Mouse (Mus musculus): ENCODE measurements around the gene Nkiras1. TPM values are rescaled to one million over a fixed set of nuclear protein-coding genes. Genes with fewer than 3 reads are reported as not detected.
"Not testable (repeated sequence)": the region's sequence is repeated elsewhere in the genome, so short reads cannot be mapped to it uniquely, and the experiment has no call there.

Nkiras1 gene
- polyA plus RNA-seq (2016; fragmentation: Nextera tagmentation; extraction: Ambion mirVana): 17.5 and 19.3 TPM in 2 replicates

GRCm38 (mm10) chr14:18270529-18271441 is at the start of gene Nkiras1, which contains the start of gene Rpl15:
Gene Nkiras1, plus strand, starts transcription at chr14:18271136.
Gene Rpl15, minus strand, starts transcription at chr14:18271391.
- under 1% methylated on average over 78 of the region's 78 CpGs for WGBS
- Histone ChIP-seq H3K4me3 (replicated peaks) (peak within 1 kb of the TSS; percentile 78), H3K4me2 (peak within 1 kb of the TSS; percentile 72), H3K9ac (peak within 1 kb of the TSS; percentile 97), H3K9me3 (no peaks in the 10 kb centered on the region), H3K27me3 (no peaks in the 10 kb centered on the region), H3K4me1 (peaks cover 18% of the 10 kb centered on the region), H3K36me3 (replicated peaks) (peaks cover 22% of the 10 kb centered on the region), H3K27ac (peak within 1 kb of the TSS; percentile 70)
- ATAC-seq (ENCODE audit: low FRiP score): peak; percentile 99

DNA sequence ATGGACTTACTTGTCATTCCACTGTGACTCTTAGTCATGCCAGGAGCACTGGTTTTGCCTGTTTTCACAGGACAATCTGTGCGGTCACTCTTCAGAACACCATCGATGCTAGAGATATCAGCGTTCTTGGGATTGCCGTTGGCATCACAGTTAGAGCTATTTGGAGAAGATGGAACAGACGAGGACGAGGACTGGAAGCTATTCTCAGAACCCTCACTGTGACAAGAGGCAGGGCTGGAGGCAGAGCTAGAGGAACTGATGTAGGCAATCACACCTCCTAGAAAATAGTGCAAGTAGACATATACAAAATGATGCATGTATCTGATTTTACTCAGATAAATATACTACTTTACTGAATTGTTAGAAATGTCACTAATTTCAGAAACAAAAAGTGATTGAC is 49.0 kb upstream of the Nkiras1 start:
- ATAC-seq (ENCODE audit: low FRiP score): no peak
- Histone ChIP-seq H3K9me3 (no peaks in the 10 kb centered on the region), H3K4me2 (no peak overlapping the region), H3K4me1 (no peaks in the 10 kb centered on the region), H3K4me3 (replicated peaks) (no peak overlapping the region), H3K27ac (no peak overlapping the region), H3K27me3 (no peaks in the 10 kb centered on the region), H3K36me3 (replicated peaks) (no peaks in the 10 kb centered on the region), H3K9ac (no peak overlapping the region)
- WGBS: 91% methylated on average over 6 of the region's 6 CpGs

- not testable (repeated sequence) for H3K27me3 ChIP-seq; H3K4me1 ChIP-seq; H3K9ac ChIP-seq; H3K4me2 ChIP-seq; H3K4me3 ChIP-seq (replicated peaks); H3K27ac ChIP-seq; H3K9me3 ChIP-seq; H3K36me3 ChIP-seq (replicated peaks); ATAC-seq (ENCODE audit: low FRiP score)
- 94% methylated on average over 11 of the region's 11 CpGs for WGBS
These were observed 45.5 kb upstream of the Nkiras1 start for GRCm38 (mm10) chr14:18225431-18225830.

- not testable (repeated sequence) for H3K27ac ChIP-seq; H3K4me3 ChIP-seq (replicated peaks); H3K9ac ChIP-seq; H3K9me3 ChIP-seq; H3K36me3 ChIP-seq (replicated peaks); H3K4me2 ChIP-seq; H3K4me1 ChIP-seq; H3K27me3 ChIP-seq; ATAC-seq (ENCODE audit: low FRiP score)
- WGBS: 65% methylated on average over 11 of the region's 11 CpGs
These were observed 44.8 kb upstream of the Nkiras1 start for GRCm38 (mm10) chr14:18226181-18226580.

- not testable (repeated sequence) for H3K27me3 ChIP-seq; H3K36me3 ChIP-seq (replicated peaks); H3K9ac ChIP-seq; ATAC-seq (ENCODE audit: low FRiP score); H3K27ac ChIP-seq; H3K4me2 ChIP-seq; H3K4me3 ChIP-seq (replicated peaks); H3K9me3 ChIP-seq; H3K4me1 ChIP-seq
- WGBS: 95% methylated on average over 10 of the region's 10 CpGs
These were observed 41.2 kb upstream of the Nkiras1 start for GRCm38 (mm10) chr14:18229751-18230150.

- H3K36me3 ChIP-seq (replicated peaks); H3K4me1 ChIP-seq; H3K27me3 ChIP-seq; H3K4me2 ChIP-seq; H3K4me3 ChIP-seq (replicated peaks); ATAC-seq (ENCODE audit: low FRiP score); H3K9me3 ChIP-seq; H3K27ac ChIP-seq; H3K9ac ChIP-seq: not testable (repeated sequence)
- 94% methylated on average over 8 of the region's 8 CpGs for WGBS
These were observed 39.1 kb upstream of the Nkiras1 start for GRCm38 (mm10) chr14:18231866-18232265.

DNA sequence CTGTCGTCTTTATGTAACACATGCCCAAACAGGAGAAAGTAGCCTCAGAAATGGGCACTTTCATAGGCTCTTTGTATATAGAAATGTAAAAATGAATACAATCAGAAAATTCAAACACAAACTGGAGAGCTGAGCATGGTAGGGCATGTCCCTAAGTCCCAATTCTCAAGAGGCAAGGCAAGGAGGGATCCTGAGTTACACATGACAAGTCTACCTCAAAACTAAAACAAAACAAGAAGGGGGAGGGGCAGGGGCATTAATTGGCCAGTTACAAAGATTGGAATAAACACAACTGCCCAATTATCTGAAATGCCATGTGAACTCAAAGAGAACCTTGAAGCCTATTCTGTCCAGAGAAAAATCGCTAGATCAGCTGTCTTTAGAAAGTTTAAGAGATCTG is 37.9 kb upstream of the Nkiras1 start:
- no peaks in the 10 kb centered on the region for H3K9me3 ChIP-seq
- no peaks in the 10 kb centered on the region for H3K27me3 ChIP-seq
- 72% methylated on average over 2 of the region's 2 CpGs for WGBS
- no peak for ATAC-seq (ENCODE audit: low FRiP score)
- H3K4me3 ChIP-seq (replicated peaks): no peak overlapping the region
- no peak overlapping the region for H3K4me2 ChIP-seq
- H3K4me1 ChIP-seq: 0 out of 2 replicates have a peak, but pooled peaks cover 2% of the 10 kb centered on the region
- no peaks in the 10 kb centered on the region for H3K36me3 ChIP-seq (replicated peaks)
- H3K9ac ChIP-seq: no peak overlapping the region
- H3K27ac ChIP-seq: no peak overlapping the region

DNA sequence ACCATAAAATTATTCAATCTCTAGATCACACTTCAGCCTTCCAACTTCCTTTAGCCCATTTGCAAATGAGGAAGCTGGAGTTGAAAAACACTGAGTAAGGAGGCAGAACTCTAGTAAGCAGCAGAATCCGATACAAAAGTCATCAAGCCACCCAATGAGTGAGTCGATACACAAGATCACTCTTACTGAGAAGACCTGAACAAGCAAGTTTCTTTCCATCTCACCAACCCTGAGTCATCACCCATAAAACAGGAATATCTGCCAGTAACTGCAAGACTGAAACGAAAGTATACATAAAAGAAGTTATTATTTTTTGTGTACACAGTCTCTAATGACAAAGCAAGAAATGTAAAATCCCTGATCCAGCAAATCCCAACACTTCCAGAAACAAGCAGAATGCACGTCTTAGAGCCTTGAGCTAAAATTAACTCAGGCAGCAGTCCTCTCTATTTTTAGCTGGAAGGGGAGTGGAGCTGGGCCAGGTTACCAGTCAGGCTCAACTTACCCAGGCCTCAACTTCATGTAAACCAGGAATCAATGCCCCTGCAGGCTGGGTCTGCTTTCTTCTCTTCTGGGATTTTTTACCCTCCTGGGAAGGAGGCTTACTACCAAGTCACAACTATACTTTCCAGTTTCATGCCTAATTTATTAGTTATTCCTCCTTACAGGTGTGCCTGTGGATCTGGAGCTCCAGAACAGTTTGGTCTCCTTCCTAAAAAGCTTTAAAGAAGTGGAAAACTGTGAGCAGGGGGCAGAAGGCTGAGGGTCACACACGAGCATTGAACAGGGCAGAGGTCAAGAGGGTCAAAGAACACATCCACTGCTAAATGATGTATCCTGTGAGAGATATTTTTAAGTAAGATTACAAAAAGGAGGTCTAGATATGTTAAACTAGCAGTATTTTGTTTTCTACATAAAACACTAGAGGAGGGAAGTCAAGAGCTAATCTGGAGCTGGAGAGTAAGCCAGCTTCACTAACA is 36.7 kb upstream of the Nkiras1 start:
- no peaks in the 10 kb centered on the region for H3K9me3 ChIP-seq
- H3K36me3 ChIP-seq (replicated peaks): no peaks in the 10 kb centered on the region
- H3K27ac ChIP-seq: no peak overlapping the region
- no peak overlapping the region for H3K4me2 ChIP-seq
- H3K9ac ChIP-seq: no peak overlapping the region
- 0 out of 2 replicates have a peak, but pooled peaks cover 2% of the 10 kb centered on the region for H3K4me1 ChIP-seq
- ATAC-seq (ENCODE audit: low FRiP score): no peak
- WGBS: 59% methylated on average over 5 of the region's 5 CpGs
- no peaks in the 10 kb centered on the region for H3K27me3 ChIP-seq
- H3K4me3 ChIP-seq (replicated peaks): no peak overlapping the region

- not testable (repeated sequence) for H3K27me3 ChIP-seq; H3K36me3 ChIP-seq (replicated peaks); H3K4me1 ChIP-seq; H3K4me3 ChIP-seq (replicated peaks); H3K4me2 ChIP-seq; H3K9me3 ChIP-seq; ATAC-seq (ENCODE audit: low FRiP score); H3K27ac ChIP-seq; H3K9ac ChIP-seq
- WGBS: 92% methylated on average over 2 of the region's 2 CpGs
These were observed 34.3 kb upstream of the Nkiras1 start for GRCm38 (mm10) chr14:18236496-18237235.

GRCm38 (mm10) chr14:18237381-18237780 is 33.6 kb upstream of the Nkiras1 start:
- H3K4me3 ChIP-seq (replicated peaks): no peak overlapping the region
- no peaks in the 10 kb centered on the region for H3K9me3 ChIP-seq
- no peak for ATAC-seq (ENCODE audit: low FRiP score)
- no peak overlapping the region for H3K9ac ChIP-seq
- H3K27ac ChIP-seq: no peak overlapping the region
- 0 out of 2 replicates have a peak, but pooled peaks cover 2% of the 10 kb centered on the region for H3K4me1 ChIP-seq
- 55% methylated on average over 4 of the region's 4 CpGs for WGBS
- peak overlapping the region; percentile 77 for H3K4me2 ChIP-seq
- H3K36me3 ChIP-seq (replicated peaks): no peaks in the 10 kb centered on the region
- H3K27me3 ChIP-seq: no peaks in the 10 kb centered on the region

- 1% methylated on average over 68 of the region's 71 CpGs for WGBS
- peak overlapping the region; percentile 63 for H3K9ac ChIP-seq
- peak overlapping the region; percentile 67 for H3K4me3 ChIP-seq (replicated peaks)
- H3K9me3 ChIP-seq: no peaks in the 10 kb centered on the region
- H3K36me3 ChIP-seq (replicated peaks): no peaks in the 10 kb centered on the region
- H3K27ac ChIP-seq: peak overlapping the region; percentile 78
- no peaks in the 10 kb centered on the region for H3K27me3 ChIP-seq
- peak overlapping the region; percentile 77 for H3K4me2 ChIP-seq
- ATAC-seq (ENCODE audit: low FRiP score): peak; percentile 95
- H3K4me1 ChIP-seq: 0 out of 2 replicates have a peak, but pooled peaks cover 2% of the 10 kb centered on the region
These were observed 32.7 kb upstream of the Nkiras1 start for GRCm38 (mm10) chr14:18238131-18238749.
